Mouse (Mus musculus): ENCODE measurements at regions not wholly inside any gene's neighbourhood (a gene's known extent, or its start where the extent isn't known, plus 50 kb on each side); places are given as distances from the start of the nearest gene placed in this dataset.

DNA sequence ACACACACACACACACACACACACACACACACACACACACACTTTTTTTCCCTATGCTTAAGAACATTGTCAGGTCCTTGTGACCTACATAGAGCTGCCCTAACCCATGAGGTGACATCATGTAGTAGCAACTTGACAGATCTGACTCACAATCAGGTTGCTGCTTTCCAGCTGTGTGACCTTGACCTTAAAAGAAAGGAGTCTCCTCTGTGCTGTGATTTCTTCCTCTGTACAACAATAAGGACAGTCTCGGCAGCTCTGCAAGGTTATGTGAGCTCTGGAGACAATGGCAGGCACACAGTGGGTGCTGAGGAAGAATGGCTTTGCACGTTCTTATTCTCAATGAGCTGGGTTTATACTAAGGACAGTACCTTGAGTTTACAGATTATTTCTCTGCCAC lies 73.7 kb upstream of the Cacna2d3 start:
- TF ChIP-seq CTCF (IDR thresholded peaks at IDR 0.05; ENCODE audit: extremely low read depth, insufficient read length, insufficient replicate concordance, low read depth, low read length) (no peak), POLR2A (IDR thresholded peaks at IDR 0.05; ENCODE audit: low read depth, low read length) (no peak)

Data from small intestine, adult 2 months (tissue).